Mouse (Mus musculus): ENCODE measurements around the gene Slc25a11. TPM values are rescaled to one million over a fixed set of nuclear protein-coding genes. Genes with fewer than 3 reads are reported as not detected.

Slc25a11 gene
- total RNA-seq, 2 experiments from 2014 or later: 292 to 304 TPM

- no peak for DNase-seq (ENCODE audit: low spot score)
Observed at GRCm38 (mm10) chr11:70651391-70651790, 4.1 kb upstream of the Slc25a11 start.

- DNase-seq (ENCODE audit: low spot score): no peak
Observed at GRCm38 (mm10) chr11:70650322-70651175, 3.3 kb upstream of the Slc25a11 start.

GRCm38 (mm10) chr11:70649185-70649734 is 2.0 kb upstream of the Slc25a11 start:
- DNase-seq (ENCODE audit: low spot score): no peak

- no peak for DNase-seq (ENCODE audit: low spot score)
Observed at GRCm38 (mm10) chr11:70648512-70648911, 1.2 kb upstream of the Slc25a11 start.

- DNase-seq (ENCODE audit: low spot score): no peak
Observed at GRCm38 (mm10) chr11:70647716-70648420, 589 bp upstream of the Slc25a11 start.

- no peak for DNase-seq (ENCODE audit: low spot score)
Observed at GRCm38 (mm10) chr11:70646259-70646555, 1.1 kb downstream of the Slc25a11 start.

GRCm38 (mm10) chr11:70645461-70646258 is 1.6 kb downstream of the Slc25a11 start:
- DNase-seq (ENCODE audit: low spot score): no peak

GRCm38 (mm10) chr11:70644564-70645103 is 2.6 kb downstream of the Slc25a11 start:
- no peak for DNase-seq (ENCODE audit: low spot score)

GRCm38 (mm10) chr11:70643051-70643450 is 4.2 kb downstream of the Slc25a11 start:
- DNase-seq (ENCODE audit: low spot score): no peak

GRCm38 (mm10) chr11:70641241-70641640 is 6.0 kb downstream of the Slc25a11 start:
- DNase-seq (ENCODE audit: low spot score): no peak

- DNase-seq (ENCODE audit: low spot score): no peak
Observed at GRCm38 (mm10) chr11:70639976-70640375, 7.3 kb downstream of the Slc25a11 start.

- DNase-seq (ENCODE audit: low spot score): no peak
Observed at GRCm38 (mm10) chr11:70638714-70639278, 8.5 kb downstream of the Slc25a11 start, which contains the start of gene Gp1ba. TSS of gene Gp1ba (plus strand) at chr11:70639122.

- no peak for DNase-seq (ENCODE audit: low spot score)
Observed at GRCm38 (mm10) chr11:70638293-70638692, 9.0 kb downstream of the Slc25a11 start.

- DNase-seq (ENCODE audit: low spot score): no peak
Observed at GRCm38 (mm10) chr11:70637764-70638163, 9.5 kb downstream of the Slc25a11 start.

- no peak for DNase-seq (ENCODE audit: low spot score)
Observed at GRCm38 (mm10) chr11:70635601-70636000, 11.7 kb downstream of the Slc25a11 start.

- no peak for DNase-seq (ENCODE audit: low spot score)
Observed at GRCm38 (mm10) chr11:70630129-70630528, 17.1 kb downstream of the Slc25a11 start.

GRCm38 (mm10) chr11:70629557-70629956 is 17.7 kb downstream of the Slc25a11 start:
- DNase-seq (ENCODE audit: low spot score): no peak

- no peak for DNase-seq (ENCODE audit: low spot score)
Observed at GRCm38 (mm10) chr11:70628431-70628830, 18.8 kb downstream of the Slc25a11 start.

- DNase-seq (ENCODE audit: low spot score): no peak
Observed at GRCm38 (mm10) chr11:70626877-70627276, 20.4 kb downstream of the Slc25a11 start.

GRCm38 (mm10) chr11:70625473-70625872 is 21.8 kb downstream of the Slc25a11 start:
- DNase-seq (ENCODE audit: low spot score): no peak

Measured in gastrocnemius, adult 18-20 months (tissue).